Mouse (Mus musculus) naive thymus-derived CD4-positive, alpha-beta T cell, adult 5 months (primary cell): Measurements from ENCODE around the gene Speer4f1. TPM values are rescaled to one million over a fixed set of nuclear protein-coding genes. Genes with fewer than 3 reads are reported as not detected.

ENCODE experiments used
- polyA plus RNA-seq: library from polyadenylated mRNA; unstranded; fragments of 100-300 nt; shearing (Covaris generic); gene quantifications from one replicate; pipeline ENCODE4 v1.2.1, GENCODE M21; 2017

Gene Speer4f1
- not detected for polyA plus RNA-seq

GRCm38 (mm10) chr5:17475798-17476197 lies at the start of gene Speer4f1:
Gene Speer4f1 (plus strand): TSS chr5:17476098.

Other genes with a start within 250 kb of the Speer4f1 start
- not detected for gene Speer4f2, start 102.9 kb upstream of the Speer4f1 start, polyA plus RNA-seq
- 0.22 TPM for gene Sema3c, start 98.2 kb downstream of the Speer4f1 start, polyA plus RNA-seq